Mouse (Mus musculus) stomach, postnatal 0 days (tissue): ENCODE measurements at regions not wholly inside any gene's neighbourhood (a gene's known extent, or its start where the extent isn't known, plus 50 kb on each side); places are given as distances from the start of the nearest gene placed in this dataset.

Experiments
- ATAC-seq: fragments of 200-750 bp; cut with Nextera tagmentation; 2 replicates; pipeline ENCODE4 v1.8.0; 2017; ENCODE audit not compliant: low FRiP score, low TSS enrichment
- DNase-seq: peaks from one replicate; pipeline ENCODE4 v3.0.0-alpha.2; 2016; ENCODE audit warnings: low spot score
- H3K27ac ChIP-seq: fragments of 300-500 bp; sonication (generic); replicated peaks from 2 replicates; pipeline ENCODE4 v1.5.1; 2014; ENCODE audit warnings: mild to moderate bottlenecking, control low read depth
- H3K27me3 ChIP-seq: fragments of 300-500 bp; sonication (generic); 2 replicates; pipeline ENCODE4 v1.6.1; 2014; ENCODE audit warnings: low read length; ENCODE audit not compliant: control insufficient read depth, insufficient read depth
- H3K36me3 ChIP-seq: fragments of 300-500 bp; sonication (generic); 2 replicates; pipeline ENCODE4 v1.6.1; 2014; ENCODE audit warnings: low read length, mixed read lengths; ENCODE audit not compliant: control insufficient read depth, insufficient read depth
- H3K4me1 ChIP-seq: fragments of 300-500 bp; sonication (generic); replicated peaks from 2 replicates; pipeline ENCODE4 v1.6.1; 2014; ENCODE audit warnings: antibody characterized with exemption; ENCODE audit not compliant: control insufficient read depth, insufficient read depth
- H3K4me2 ChIP-seq: fragments of 300-500 bp; sonication (generic); replicated peaks from 2 replicates; pipeline ENCODE4 v1.6.1; 2014; ENCODE audit warnings: low read depth, mild to moderate bottlenecking, control low read depth, moderate library complexity
- H3K4me3 ChIP-seq: fragments of 300-500 bp; sonication (generic); 2 replicates; pipeline ENCODE4 v1.5.1; 2014; ENCODE audit warnings: low read depth, low read length, control low read depth
- H3K9ac ChIP-seq: fragments of 300-500 bp; sonication (generic); 2 replicates; pipeline ENCODE4 v1.6.1; 2014; ENCODE audit warnings: mild to moderate bottlenecking, low read length, control low read depth, mixed read lengths
- H3K9me3 ChIP-seq: fragments of 300-500 bp; sonication (generic); 2 replicates; pipeline ENCODE4 v1.6.1; 2016; ENCODE audit warnings: low read length; ENCODE audit not compliant: control insufficient read depth
- CTCF ChIP-seq: IDR thresholded peaks from 2 replicates; pipeline ENCODE4 v1.5.1; 2016; ENCODE audit warnings: antibody characterized with exemption, low read depth, mild to moderate bottlenecking, moderate library complexity
- EP300 ChIP-seq: optimal IDR thresholded peaks from 2 replicates; pipeline ENCODE3; 2016; ENCODE audit warnings: antibody characterized with exemption
- WGBS: fragments of 180-500 bp; shearing (Covaris S2); extraction: QIAGEN DNeasy Blood & Tissue Kit; methylation state at CpG from one replicate; pipeline ENCODE4 v1.1.7; 2014; 5-methylcytosine and 5-hydroxymethylcytosine counted together

- DNase-seq (no peak), ATAC-seq (no peak)
- H3K36me3 ChIP-seq = no peaks in the 10 kb centered on the region
- H3K9me3 ChIP-seq = no peaks in the 10 kb centered on the region
- H3K9ac ChIP-seq = no peak overlapping the region
- no peak overlapping the region for H3K27ac ChIP-seq
- no peaks in the 10 kb centered on the region for H3K4me1 ChIP-seq
- WGBS = 78% methylated on average over 1 of the region's 1 CpGs
- no peak overlapping the region for H3K4me2 ChIP-seq
- no peaks in the 10 kb centered on the region for H3K27me3 ChIP-seq
- TF ChIP-seq CTCF (no peak), EP300 (no peak)
- H3K4me3 ChIP-seq = no peak overlapping the region
These were observed 53.8 kb upstream of the Tbx18 start for GRCm38 (mm10) chr9:87784872-87785271.

GRCm38 (mm10) chr9:87811746-87812145 is 80.7 kb upstream of the Tbx18 start:
- Histone ChIP-seq H3K27me3 (no peaks in the 10 kb centered on the region), H3K4me3 (no peak overlapping the region), H3K4me2 (no peak overlapping the region), H3K36me3 (no peaks in the 10 kb centered on the region), H3K9me3 (no peaks in the 10 kb centered on the region), H3K27ac (no peak overlapping the region), H3K4me1 (no peaks in the 10 kb centered on the region), H3K9ac (no peak overlapping the region)
- ATAC-seq = no peak
- TF ChIP-seq CTCF = no peak
- TF ChIP-seq EP300 = no peak
- 54% methylated on average over 2 of the region's 2 CpGs for WGBS
- no peak for DNase-seq

GRCm38 (mm10) chr9:87822276-87822675 is 91.2 kb upstream of the Tbx18 start:
- WGBS = 75% methylated on average over 5 of the region's 5 CpGs
- H3K36me3 ChIP-seq = no peaks in the 10 kb centered on the region
- TF ChIP-seq EP300 (no peak), CTCF (no peak)
- DNase-seq (no peak), ATAC-seq (no peak)
- no peaks in the 10 kb centered on the region for H3K27me3 ChIP-seq
- H3K4me3 ChIP-seq = no peak overlapping the region
- no peaks in the 10 kb centered on the region for H3K4me1 ChIP-seq
- no peak overlapping the region for H3K9ac ChIP-seq
- no peak overlapping the region for H3K4me2 ChIP-seq
- H3K9me3 ChIP-seq = no peaks in the 10 kb centered on the region
- no peak overlapping the region for H3K27ac ChIP-seq

- TF ChIP-seq CTCF (no peak), EP300 (no peak)
- ATAC-seq (no peak), DNase-seq (no peak)
- WGBS = 69% methylated on average over 8 of the region's 8 CpGs
- no peaks in the 10 kb centered on the region for H3K36me3 ChIP-seq
- no peaks in the 10 kb centered on the region for H3K27me3 ChIP-seq
- no peaks in the 10 kb centered on the region for H3K4me1 ChIP-seq
- H3K4me2 ChIP-seq = no peak overlapping the region
- H3K9me3 ChIP-seq = no peaks in the 10 kb centered on the region
- H3K4me3 ChIP-seq = no peak overlapping the region
- H3K9ac ChIP-seq = no peak overlapping the region
- no peak overlapping the region for H3K27ac ChIP-seq
These were observed 93.7 kb upstream of the Tbx18 start for GRCm38 (mm10) chr9:87824691-87825230.

- DNase-seq (no peak), ATAC-seq (no peak)
- H3K27ac ChIP-seq = no peak overlapping the region
- no peak overlapping the region for H3K4me3 ChIP-seq
- H3K9me3 ChIP-seq = no peaks in the 10 kb centered on the region
- WGBS = 40% methylated on average over 6 of the region's 6 CpGs
- H3K36me3 ChIP-seq = no peaks in the 10 kb centered on the region
- H3K4me2 ChIP-seq = no peak overlapping the region
- H3K27me3 ChIP-seq = no peaks in the 10 kb centered on the region
- H3K4me1 ChIP-seq = no peaks in the 10 kb centered on the region
- TF ChIP-seq CTCF (no peak), EP300 (no peak)
- H3K9ac ChIP-seq = no peak overlapping the region
These were observed 112.8 kb upstream of the Tbx18 start for GRCm38 (mm10) chr9:87843898-87844297.

GRCm38 (mm10) chr9:87844453-87844852 is 113.4 kb upstream of the Tbx18 start:
- 50% methylated on average over 2 of the region's 2 CpGs for WGBS
- TF ChIP-seq EP300 = no peak
- no peak for TF ChIP-seq CTCF
- DNase-seq (no peak), ATAC-seq (no peak)
- H3K4me1 ChIP-seq = no peaks in the 10 kb centered on the region
- no peaks in the 10 kb centered on the region for H3K27me3 ChIP-seq
- H3K9me3 ChIP-seq = no peaks in the 10 kb centered on the region
- no peaks in the 10 kb centered on the region for H3K36me3 ChIP-seq
- H3K27ac ChIP-seq = no peak overlapping the region
- H3K9ac ChIP-seq = no peak overlapping the region
- H3K4me2 ChIP-seq = no peak overlapping the region
- no peak overlapping the region for H3K4me3 ChIP-seq
